Mouse (Mus musculus): ENCODE measurements around the gene Cldn11. TPM values are rescaled to one million over a fixed set of nuclear protein-coding genes. Genes with fewer than 3 reads are reported as not detected.
"Not testable (repeated sequence)": the region's sequence is repeated elsewhere in the genome, so short reads cannot be mapped to it uniquely, and the experiment has no call there.

The Cldn11 gene
- 10 to 100 TPM; 10.7 to 15.3 TPM for total RNA-seq (2021)
- long read RNA-seq, experiment 1, partial matches to known transcripts, result 2 of 4 reads
- long read RNA-seq, experiment 1, other reads (novel, unspliced or antisense), result 0 of 4 reads
- long read RNA-seq, experiment 2, result 0 reads

DNA sequence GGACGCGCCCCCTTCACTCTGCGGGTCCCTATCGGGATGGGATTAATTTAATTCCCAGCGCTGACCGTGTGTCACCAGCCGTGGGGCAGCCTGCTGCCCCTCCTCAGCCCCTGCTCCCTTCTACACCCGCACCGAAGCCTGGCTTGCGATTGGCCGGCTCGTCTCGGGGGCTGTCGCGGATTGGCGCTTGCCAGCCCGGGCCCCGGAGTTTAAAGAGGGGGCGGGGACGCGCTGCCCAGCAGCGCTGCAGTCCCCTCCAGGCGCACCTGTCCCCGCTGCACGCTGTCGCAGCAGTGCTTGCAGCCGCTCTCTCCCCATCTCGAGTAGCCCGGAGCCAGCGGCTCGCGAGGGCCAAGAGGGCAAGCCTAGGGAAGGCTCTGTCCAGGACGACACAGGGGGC lies at the start of gene Cldn11:
Gene Cldn11, plus strand, starts transcription at position 215 of the 400 bp plus-strand sequence.
- peak; percentile 79 to 86 for DNase-seq

DNA sequence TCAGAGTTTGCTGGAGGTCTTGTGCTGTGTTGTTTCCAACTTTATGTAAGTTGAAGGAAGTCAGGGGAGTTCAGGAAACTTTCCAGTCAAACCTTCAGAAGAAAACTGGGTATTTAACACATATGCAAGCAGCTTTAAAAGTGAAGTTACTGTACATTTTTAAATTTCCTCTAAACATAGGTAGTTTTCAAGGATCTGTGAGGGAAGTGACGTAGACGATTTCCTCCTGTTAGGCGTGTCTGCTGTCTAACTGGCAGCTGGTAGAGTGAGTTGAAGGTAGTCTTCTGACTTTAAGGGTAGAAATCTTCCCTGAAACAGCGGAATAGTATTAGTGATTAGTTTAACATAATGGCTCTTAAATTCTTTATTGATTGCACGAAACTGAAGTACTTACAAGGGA lies 49.7 kb upstream of the Cldn11 start:
- DNase-seq, result no peak

DNA sequence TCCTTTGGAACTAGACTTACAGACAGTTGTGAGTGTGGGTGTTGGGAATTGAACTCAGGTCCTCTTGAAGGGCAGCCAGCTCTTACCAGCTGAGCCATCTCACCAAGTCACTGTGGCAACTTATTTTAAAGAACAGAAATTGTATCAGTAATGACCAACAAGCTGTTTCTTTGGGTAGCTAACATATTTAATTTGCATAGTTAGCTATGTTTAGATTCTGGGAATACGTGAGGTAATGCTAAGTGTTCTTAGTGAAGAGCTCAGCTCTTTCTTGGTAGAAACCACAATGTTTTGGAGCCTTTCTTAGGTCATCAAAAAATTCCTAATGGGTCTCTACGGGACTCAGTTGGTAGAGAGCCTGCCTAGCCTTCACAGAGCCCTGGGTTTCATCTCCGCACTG lies 48.9 kb upstream of the Cldn11 start:
- DNase-seq, result no peak

DNA sequence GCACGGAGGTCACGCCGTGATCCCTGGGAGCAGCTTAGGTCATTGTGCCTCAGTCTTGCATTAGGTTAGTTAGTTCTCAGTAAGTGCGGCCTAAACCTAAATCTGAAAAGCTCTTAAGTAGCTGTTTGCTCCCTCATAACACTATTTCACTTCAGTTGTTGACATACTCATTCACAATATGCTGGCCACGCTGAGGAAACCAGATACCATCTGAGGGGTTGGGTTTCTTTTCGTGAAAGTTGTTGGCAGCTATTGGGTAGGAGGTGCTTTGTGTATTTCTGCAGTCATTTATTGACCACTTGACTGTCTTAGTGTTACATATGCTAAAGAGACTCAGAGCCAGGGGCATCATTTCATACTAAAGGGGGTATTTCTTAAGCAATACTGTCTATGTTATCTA lies 44.8 kb upstream of the Cldn11 start:
- no peak for DNase-seq

DNA sequence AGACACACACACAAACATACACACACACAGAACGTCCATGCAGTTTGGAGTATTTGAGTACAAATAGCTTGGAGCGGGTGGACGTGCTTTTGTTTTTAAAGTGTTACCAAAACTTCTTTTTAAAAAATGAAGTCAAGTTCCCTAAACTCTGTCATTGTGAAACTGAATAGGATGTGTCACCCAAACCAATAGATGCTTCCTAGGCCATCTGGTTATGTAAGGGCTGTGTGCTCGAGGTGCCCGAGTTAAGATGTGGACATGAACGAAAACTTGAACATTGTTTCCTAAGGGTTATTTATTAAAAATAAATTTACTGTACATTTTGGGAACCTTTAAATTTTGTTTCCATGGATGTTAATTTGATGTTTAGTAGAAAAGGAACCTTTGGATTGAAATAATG lies 43.1 kb upstream of the Cldn11 start:
- no peak for DNase-seq

DNA sequence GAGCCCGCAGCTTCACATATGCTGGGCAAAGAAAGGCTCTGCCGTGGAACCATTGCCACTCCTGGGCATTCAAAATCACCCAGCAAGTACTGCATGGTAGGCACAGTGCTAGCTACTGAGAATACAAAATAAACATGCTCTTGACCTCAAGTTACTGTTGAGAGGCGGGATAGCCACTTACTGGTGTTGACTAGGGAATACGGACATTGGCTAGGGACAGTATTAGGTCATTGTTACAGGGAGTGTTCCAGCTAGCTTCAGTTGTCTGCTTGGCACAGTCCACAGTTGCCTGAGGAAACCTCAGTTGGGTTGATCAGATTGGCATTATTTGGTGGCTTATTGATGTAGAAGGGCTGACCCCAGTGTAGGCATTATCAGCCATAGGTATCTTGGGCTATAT lies 42.0 kb upstream of the Cldn11 start:
- no peak for DNase-seq

DNA sequence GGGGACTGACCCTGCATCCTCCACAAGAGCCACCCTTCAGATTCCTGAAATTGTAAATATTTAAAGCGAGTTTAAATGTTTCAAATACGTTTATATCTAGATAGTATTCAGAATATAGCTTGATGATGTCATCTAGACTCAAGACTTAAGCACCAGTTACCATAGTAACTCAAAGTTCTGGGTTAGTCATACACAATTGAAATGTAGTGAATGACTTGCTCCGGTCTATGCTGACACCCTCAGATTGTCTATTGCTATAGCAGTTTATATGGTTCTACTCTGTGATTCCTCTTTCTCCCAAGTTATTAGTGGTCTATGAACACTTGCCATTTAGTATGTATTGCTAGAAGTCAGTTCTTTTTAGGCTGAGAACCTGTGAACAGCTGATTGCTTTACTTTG lies 40.6 kb upstream of the Cldn11 start:
- no peak for DNase-seq

DNA sequence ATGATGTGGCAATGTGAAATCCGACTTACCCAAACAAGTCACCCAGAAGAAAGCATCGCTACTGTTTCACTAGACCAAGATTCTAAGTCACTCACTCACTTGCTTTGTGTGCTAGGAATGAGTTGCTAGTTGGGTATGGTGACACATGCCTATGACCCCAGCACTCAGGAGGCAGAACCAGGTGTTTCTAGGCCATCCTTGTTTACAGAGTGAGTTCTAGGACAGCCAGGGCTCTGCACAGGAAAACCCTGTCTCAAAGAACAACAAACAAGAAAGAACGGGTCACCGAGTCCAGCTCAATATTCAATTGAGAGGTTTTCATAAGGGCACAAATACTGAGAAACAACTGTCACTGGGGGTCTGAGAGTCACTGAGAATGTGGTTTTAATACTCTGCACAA lies 26.6 kb upstream of the Cldn11 start:
- no peak for DNase-seq

DNA sequence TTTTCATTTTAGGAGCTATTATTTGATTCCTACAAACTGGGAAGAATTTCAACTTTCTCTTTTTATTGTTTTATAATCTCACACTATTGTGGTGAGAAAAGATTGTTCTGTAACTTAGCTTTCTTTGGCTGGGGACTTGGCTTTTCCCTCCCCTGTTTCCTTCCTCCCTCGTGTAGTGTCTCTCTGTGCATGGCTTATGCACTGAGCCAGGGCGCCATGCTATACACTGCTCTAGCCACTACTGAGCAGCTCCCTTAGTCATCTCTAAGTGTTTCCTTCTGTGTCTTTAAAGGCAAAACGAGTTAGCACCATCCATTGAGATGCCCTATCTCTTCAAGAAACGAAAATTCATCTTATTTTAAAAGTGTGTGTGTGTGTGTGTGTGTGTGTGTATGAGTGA lies 23.4 kb upstream of the Cldn11 start:
- DNase-seq, result no peak

DNA sequence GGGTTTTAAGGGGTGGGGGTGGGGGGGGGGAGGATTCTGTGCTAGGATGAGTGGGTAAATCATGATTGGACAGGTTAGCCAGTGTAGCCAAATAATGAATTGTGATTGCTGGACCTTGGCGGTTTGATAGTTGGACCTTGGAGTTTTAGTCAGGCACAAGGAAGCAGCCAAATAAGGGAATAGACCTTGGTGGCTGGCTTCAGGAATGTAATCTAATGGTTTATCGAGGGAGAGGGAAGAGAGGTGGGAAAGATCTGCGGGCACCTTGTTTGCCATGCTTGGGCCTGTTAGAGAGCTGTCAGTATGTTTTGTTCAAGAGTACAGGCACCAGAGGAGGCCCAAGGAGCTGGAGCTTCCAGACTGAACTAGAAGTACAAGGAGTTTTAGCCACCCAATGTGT lies 22.9 kb upstream of the Cldn11 start:
- peak; percentile 52 for DNase-seq

DNA sequence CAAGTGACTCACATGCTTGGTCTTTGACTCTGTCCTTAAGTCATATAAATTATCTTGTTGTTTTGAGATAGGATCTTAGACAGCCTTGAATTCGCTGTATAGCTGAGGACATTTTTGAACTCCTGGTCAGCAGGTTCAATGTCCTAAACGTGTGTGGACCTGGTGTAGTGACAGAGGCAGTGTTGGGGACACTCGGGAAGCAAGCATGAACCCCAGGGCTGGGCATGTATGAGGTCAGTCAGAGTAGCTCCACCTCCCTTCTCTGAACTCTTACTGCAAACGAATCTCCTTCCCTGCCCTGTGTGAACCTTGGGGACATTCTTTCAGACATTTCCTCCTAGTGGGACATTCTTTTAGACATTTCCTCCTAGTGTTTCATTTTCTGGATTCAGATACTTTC lies 20.0 kb upstream of the Cldn11 start:
- peak; percentile 29 to 35 for DNase-seq

DNA sequence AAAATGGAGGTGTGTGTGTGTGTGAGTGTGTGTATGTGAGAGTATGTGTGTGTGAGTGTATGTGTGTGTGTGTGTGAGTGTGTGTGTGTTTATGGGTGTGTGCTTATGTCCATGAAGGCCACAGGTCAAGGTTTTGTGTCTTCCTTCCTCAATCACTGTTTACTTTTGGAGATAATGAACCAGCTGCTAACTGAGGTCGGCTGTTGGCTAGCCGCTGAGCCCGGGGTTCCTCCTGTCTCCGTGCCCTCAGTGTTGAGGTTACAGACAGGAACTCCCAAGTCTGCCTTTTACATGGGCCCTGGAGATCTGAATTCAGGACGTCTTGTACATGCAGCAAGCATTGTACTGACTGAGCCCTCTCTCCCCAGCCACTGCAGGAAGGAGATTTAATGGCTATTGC lies 16.1 kb upstream of the Cldn11 start:
- no peak for DNase-seq

DNA sequence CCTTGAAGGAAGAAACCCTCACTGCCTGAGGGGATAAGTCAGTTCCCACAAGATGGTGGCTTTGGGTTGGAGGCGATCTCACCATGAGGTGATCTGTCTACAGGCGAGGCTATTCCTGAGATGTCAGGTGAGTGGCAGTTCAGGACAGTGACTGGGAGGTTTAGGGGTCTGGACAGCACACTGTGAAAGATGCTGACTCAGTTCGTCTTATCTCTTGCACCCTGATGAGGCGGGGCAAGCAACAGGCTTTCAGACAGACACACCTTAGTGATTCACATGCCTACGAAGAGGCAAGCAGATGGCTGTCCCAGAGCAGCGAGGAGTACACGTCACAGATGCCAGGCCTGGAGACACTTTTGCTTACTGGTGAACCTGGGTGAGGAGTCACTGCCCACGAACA lies 15.5 kb upstream of the Cldn11 start:
- DNase-seq, result no peak

DNA sequence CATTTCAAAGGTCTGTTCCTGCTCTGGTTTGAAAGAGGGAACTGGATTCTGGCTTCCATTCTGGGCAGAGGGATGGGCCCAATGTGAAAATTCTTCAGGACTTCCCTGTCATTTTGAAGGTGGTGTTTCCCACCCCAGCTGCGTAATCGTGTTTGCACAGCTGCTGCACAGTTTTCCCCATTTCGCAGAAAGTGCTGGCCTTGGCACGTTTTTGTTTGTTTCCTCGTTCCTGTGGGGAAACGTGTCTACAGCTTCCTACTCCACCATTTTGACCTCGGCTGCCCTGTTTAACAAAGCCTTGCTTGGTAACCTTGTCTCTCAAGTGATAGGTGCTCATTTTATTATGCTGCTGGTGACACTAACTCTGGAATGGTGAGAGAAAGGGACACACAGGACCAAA lies 15.0 kb upstream of the Cldn11 start:
- no peak for DNase-seq

DNA sequence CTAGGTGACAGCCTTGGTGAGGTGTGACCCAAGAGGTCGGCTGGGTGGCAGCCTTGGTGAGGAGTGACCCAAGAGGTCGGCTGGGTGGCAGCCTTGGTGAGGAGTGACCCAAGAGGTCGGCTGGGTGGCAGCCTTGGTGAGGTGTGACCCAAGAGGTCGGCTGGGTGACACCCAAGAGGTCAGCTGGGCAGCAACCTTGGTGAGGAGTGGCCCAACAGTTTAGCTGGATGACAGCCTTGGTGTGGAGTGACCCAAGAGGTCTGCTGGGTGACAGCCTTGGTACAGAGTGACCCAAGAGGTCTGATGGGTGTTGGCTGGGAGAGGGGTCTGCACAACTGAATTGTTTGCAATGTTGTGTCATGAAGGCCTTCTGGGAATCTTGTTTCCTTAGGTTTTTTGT lies 13.1 kb upstream of the Cldn11 start:
- not testable (repeated sequence) for DNase-seq

DNA sequence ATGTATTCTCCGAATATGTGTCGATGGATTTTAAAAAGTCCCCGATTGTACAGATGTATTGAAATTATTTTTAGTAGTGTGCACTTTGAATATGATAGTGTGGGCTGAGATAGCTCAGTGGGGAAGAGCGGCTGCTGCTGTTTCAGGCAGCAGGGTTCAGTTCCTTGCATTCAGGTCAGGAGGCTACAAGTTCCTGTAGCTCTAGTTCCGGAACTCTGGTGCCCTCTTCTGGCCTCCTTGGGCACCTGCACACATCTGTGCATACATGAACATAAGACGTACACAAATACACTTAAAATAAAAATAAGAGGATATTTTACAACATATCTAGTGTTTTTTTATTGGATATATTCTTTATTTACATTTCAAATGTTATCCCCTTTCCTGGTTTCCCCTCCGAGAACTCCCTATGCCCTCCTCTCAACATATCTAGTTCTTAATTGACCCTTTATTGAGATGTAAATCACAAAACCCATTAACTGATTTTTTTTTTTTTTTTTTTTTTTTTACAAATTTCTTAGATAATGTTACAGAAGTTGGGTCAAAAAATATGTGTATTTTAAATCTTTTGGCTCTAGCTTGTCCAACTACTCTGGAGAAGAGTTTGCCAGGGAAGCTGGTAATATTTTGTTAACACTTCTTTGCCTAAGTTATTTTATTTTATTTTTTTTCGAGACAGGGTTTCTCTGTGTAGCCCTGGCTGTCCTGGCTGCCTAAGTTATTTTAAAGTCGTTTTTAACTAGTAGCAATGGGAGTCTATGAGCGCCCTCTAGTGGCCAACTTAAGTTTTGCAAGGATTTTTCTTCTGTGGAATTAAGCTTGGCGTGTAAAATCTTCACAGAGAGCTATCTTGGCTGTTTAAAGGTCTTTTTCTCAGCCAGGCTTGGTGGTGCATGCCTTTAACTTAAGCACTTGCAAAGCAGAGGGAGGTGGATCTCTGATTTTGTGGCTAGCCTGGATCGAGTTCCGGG lies 11.0 kb upstream of the Cldn11 start:
- peak; percentile 62 to 81 for DNase-seq

DNA sequence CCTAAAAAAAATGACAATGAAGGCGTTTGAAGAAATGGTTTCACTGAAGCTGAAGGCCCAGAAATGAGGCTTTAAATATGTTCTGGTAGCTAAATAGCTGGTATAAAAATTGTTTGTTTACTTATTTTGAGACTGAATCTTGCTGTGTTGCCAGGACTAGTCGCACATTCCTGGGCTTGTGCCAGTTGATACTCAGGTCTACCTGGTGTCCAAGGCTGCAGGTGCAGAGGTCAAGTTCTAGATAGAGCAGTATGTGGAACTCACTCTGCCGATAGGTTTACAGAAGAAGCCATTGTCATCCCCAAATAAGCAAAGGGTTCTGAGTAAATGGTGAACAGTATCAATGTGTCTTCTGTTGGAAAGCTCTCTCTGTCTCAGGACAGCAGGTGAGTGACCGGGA lies 8.1 kb upstream of the Cldn11 start:
- no peak for DNase-seq

DNA sequence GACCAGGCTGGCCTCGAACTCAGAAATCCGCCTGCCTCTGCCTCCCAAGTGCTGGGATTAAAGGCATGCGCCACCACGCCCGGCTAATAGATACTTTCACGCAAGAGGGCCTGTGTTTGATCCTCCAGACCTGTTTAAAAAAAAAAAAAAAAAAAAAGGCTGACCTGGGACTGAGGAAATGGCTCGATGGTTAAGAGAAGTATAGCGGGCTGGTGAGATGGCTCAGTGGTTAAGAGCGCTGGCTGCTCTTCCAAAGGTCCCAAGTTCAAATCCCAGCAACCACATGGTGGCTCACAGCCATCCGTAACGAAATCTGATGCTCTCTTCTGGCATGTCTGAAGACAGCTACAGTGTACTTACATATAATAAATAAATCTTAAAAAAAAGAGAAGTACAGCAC lies 4.5 kb upstream of the Cldn11 start:
- not testable (repeated sequence) for DNase-seq

DNA sequence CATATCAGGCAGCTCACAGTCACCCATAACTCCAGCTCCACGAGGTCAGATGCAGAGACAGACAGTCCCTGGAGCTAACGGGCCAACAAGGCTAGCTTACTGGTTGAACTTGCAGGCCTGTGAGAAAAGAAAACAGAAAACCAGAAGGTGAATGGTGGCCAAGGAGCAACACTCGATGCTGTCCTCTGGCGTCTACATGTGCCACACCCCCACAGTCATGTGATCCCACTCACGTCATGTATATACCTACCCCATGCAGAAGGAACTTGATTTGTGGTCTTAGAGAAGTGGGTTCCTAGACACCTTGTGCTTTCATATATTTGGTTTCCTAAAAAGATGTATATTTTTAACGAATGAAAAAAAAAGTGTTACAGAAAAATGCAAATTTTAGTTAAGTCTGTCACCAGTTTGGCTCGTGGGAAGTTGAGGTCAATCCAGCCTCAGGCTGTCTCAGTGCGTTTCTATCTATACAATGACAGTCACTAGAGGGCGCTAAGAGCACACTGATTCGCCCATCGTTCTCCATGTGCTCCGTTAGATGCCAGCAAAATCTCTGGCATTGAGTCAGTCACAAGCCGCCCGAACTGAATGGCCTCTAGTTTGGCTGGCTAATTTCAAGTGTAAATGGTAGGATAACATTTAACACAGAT lies 4.0 kb upstream of the Cldn11 start:
- DNase-seq, result peak; percentile 71 to 81

DNA sequence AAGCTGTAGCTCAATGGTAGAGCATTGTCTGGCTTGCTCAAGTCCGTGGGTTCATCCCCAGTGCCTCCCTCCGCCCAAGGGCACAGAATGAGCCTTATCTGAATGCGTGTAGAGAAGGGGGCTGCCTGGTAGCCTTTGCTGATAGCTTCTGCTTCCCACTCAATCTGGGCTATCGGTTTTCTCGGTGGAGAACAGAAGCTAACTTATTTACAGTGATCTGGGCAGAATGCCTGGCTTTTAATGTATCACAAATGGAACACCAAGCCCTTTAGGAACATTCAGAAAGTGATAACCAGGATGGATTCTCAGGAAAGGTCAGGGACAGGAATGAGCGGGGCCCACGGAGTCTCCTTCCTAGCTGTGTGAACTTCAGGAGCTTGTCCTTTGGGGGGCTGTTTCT lies 1.1 kb upstream of the Cldn11 start:
- DNase-seq, result no peak

DNA sequence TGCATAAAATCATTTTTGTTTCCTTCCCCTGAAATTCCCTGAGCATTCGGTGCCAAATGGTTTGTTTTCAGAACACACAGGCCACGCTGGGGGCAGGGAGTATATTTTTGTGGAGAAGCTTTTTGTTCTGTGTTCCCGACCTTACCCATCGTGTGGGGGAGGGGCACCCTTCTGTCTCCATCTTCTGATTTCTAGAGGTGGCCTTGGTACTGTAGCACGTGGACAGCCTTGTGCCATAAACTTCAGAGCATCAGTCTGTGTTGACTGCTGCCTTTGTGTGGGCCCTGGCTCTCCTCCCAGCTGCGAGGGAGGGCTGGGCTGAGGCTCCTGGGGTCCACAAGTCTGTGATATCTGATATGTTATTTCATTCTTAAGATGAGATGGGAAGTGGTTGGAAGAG lies 2.4 kb downstream of the Cldn11 start:
- DNase-seq, result peak; percentile 42 to 74

DNA sequence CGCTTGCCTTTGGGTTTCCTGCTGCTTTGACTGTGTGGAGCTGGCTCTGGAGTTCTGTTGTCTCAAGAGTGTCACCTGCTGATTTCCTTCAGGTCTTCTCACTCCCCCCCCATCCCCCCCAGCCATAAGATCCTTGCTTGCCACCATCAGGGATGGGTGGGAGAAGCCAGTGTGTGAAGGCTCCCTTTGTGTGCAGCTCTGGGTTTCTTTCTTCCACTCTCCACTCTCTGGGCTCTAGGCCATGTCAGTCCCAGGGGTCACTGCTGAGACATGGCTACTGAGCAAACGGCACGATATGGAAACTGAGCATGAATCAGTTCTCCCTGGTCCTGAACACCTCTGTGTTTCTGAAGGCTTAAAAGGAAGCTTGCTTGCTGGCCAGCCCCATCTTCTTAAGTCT lies 6.4 kb downstream of the Cldn11 start:
- DNase-seq, result no peak

DNA sequence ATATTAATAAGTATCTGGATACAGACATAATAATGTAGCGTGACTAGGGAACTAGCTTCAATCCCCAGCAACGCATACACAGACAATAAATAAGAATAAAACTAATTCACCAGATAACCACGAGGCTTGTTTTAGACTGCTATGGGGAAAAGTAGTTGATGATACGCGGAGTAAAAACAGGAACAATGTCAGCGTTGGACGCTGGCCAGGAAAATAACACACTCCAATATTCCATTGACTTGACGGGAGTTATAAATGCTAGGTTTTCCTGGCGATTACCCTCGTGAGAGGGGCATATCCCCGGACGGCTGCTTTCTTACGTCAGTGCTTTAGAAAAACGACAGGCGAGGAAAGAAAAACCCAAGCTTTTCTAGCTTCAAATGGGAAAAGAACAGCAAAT lies 8.1 kb downstream of the Cldn11 start:
- no peak for DNase-seq

Data from adrenal gland, postnatal 36 days (tissue).